Mouse (Mus musculus) CH12.LX (cell line): ENCODE results near the gene D230025D16Rik. TPM values are rescaled to one million over a fixed set of nuclear protein-coding genes. Genes with fewer than 3 reads are reported as not detected.
"Not testable (repeated sequence)": the region's sequence is repeated elsewhere in the genome, so short reads cannot be mapped to it uniquely, and the experiment has no call there.

Experiments used
- DNase-seq: peaks from one replicate; pipeline ENCODE4 v3.0.0-alpha.2; 2013; ENCODE audit errors: extremely low read depth
- H3K27ac ChIP-seq: 2 replicates; pipeline ENCODE4 v1.5.1; 2012; ENCODE audit warnings: low read depth, mild to moderate bottlenecking, control low read depth, moderate library complexity; ENCODE audit not compliant: insufficient read depth
- H3K27me3 ChIP-seq: replicated peaks from 2 replicates; pipeline ENCODE3; 2012; ENCODE audit warnings: inconsistent platforms
- H3K36me3 ChIP-seq, 2 experiments: replicated peaks in 1 of 2; 2 replicates each; pipeline versions ENCODE3 to v1.6.1; 2012; ENCODE audit warnings: inconsistent platforms in 1 of 2, low read length in 1 of 2, mild to moderate bottlenecking in 1 of 2, mixed read lengths in 1 of 2, moderate library complexity in 1 of 2; ENCODE audit not compliant: control insufficient read depth in 1 of 2, insufficient read depth in 1 of 2
- H3K4me1 ChIP-seq, 2 experiments: 2 replicates each; pipeline ENCODE4 v1.6.1; 2012; ENCODE audit warnings: inconsistent platforms in 1 of 2, moderate library complexity in 1 of 2; ENCODE audit not compliant: insufficient read depth in 2 of 2, control insufficient read depth in 1 of 2
- H3K4me2 ChIP-seq: 2 replicates; pipeline ENCODE4 v1.6.1; 2012; ENCODE audit warnings: low read depth, mild to moderate bottlenecking, control low read depth; ENCODE audit not compliant: poor library complexity, insufficient read depth, severe bottlenecking
- H3K4me3 ChIP-seq, 3 experiments: fragments of 150-350 bp in 1 of 3; sonication (generic) in 1 of 3; replicated peaks in 1 of 3; 2 replicates each; pipeline versions ENCODE3 to v1.5.1; 2011 to 2012; ENCODE audit warnings: low read depth in 2 of 3, low read length in 2 of 3, mild to moderate bottlenecking in 2 of 3, moderate library complexity in 2 of 3, control low read depth in 1 of 3, improper control_type of control experiment in 1 of 3, inconsistent platforms in 1 of 3, mixed read lengths in 1 of 3; ENCODE audit not compliant: poor library complexity in 1 of 3
- H3K79me2 ChIP-seq: replicated peaks from 2 replicates; pipeline ENCODE4 v1.6.1; 2012; ENCODE audit warnings: mild to moderate bottlenecking, moderate library complexity; ENCODE audit not compliant: control insufficient read depth, poor library complexity, insufficient read depth, severe bottlenecking; ENCODE audit errors: extremely low read depth
- H3K9ac ChIP-seq: 2 replicates; pipeline ENCODE4 v1.6.1; 2012; ENCODE audit warnings: low read depth, mild to moderate bottlenecking, control low read depth, moderate library complexity; ENCODE audit not compliant: insufficient read depth
- H3K9me3 ChIP-seq: replicated peaks from 2 replicates; pipeline ENCODE3; 2012; ENCODE audit warnings: low read length, inconsistent platforms, mixed read lengths
- BHLHE40 ChIP-seq: IDR thresholded peaks from 2 replicates; pipeline ENCODE4 v1.6.1; 2011; ENCODE audit warnings: mild to moderate bottlenecking, low read depth, low read length, improper control_type of control experiment
- CHD2 ChIP-seq: IDR thresholded peaks from 2 replicates; pipeline ENCODE4 v1.6.1; 2011; ENCODE audit warnings: low read length, improper control_type of control experiment
- CTCF ChIP-seq, 2 experiments: IDR thresholded peaks in 1 of 2; conservative IDR thresholded peaks in 1 of 2; 2 replicates each; pipeline ENCODE4 v1.5.1; 2011 to 2012; ENCODE audit warnings: low read depth in 2 of 2, low read length in 2 of 2, improper control_type of control experiment in 1 of 2, inconsistent platforms in 1 of 2, mild to moderate bottlenecking in 1 of 2, moderate library complexity in 1 of 2
- E2F4 ChIP-seq: IDR thresholded peaks from 2 replicates; pipeline ENCODE4 v1.6.1; 2011; ENCODE audit warnings: low read depth, low read length, improper control_type of control experiment; ENCODE audit not compliant: insufficient replicate concordance
- ELF1 ChIP-seq: IDR thresholded peaks from 2 replicates; pipeline ENCODE4 v1.6.1; 2014; ENCODE audit warnings: low read depth, mild to moderate bottlenecking, inconsistent platforms, low read length, improper control_type of control experiment
- EP300 ChIP-seq: IDR thresholded peaks from 2 replicates; pipeline ENCODE4 v1.6.1; 2011; ENCODE audit warnings: low read length, improper control_type of control experiment
- ETS1 ChIP-seq: conservative IDR thresholded peaks from 2 replicates; pipeline ENCODE4 v1.6.1; 2012; ENCODE audit warnings: low read depth, mild to moderate bottlenecking, inconsistent platforms, low read length, improper control_type of control experiment, moderate library complexity
- IRF4 ChIP-seq: IDR thresholded peaks from 2 replicates; pipeline ENCODE4 v1.6.1; 2014; ENCODE audit warnings: low read depth, mild to moderate bottlenecking, inconsistent platforms, low read length, improper control_type of control experiment
- JUN ChIP-seq: IDR thresholded peaks from 2 replicates; pipeline ENCODE4 v1.6.1; 2011; ENCODE audit warnings: low read depth, mild to moderate bottlenecking, low read length, improper control_type of control experiment, moderate library complexity; ENCODE audit not compliant: insufficient read depth
- KAT2A ChIP-seq: IDR thresholded peaks from 2 replicates; pipeline ENCODE4 v1.6.1; 2012; ENCODE audit warnings: low read length, improper control_type of control experiment, inconsistent platforms; ENCODE audit not compliant: insufficient replicate concordance
- MAFK ChIP-seq: IDR thresholded peaks from 2 replicates; pipeline ENCODE4 v1.6.1; 2011; ENCODE audit warnings: low read length, improper control_type of control experiment; ENCODE audit not compliant: insufficient replicate concordance
- MAX ChIP-seq: IDR thresholded peaks from 2 replicates; pipeline ENCODE4 v1.6.1; 2011; ENCODE audit warnings: low read length, improper control_type of control experiment
- MAZ ChIP-seq: IDR thresholded peaks from 2 replicates; pipeline ENCODE4 v1.6.1; 2012; ENCODE audit warnings: low read depth, mild to moderate bottlenecking, inconsistent platforms, low read length, improper control_type of control experiment, moderate library complexity
- MXI1 ChIP-seq: IDR thresholded peaks from 2 replicates; pipeline ENCODE4 v1.6.1; 2011; ENCODE audit warnings: mild to moderate bottlenecking, low read depth, low read length, improper control_type of control experiment
- NELFE ChIP-seq: IDR thresholded peaks from 2 replicates; pipeline ENCODE4 v1.6.1; 2011; ENCODE audit warnings: low read depth, low read length, improper control_type of control experiment
- NRF1 ChIP-seq: IDR thresholded peaks from 2 replicates; pipeline ENCODE4 v1.6.1; 2014; ENCODE audit warnings: low read depth, mild to moderate bottlenecking, inconsistent platforms, low read length, improper control_type of control experiment, moderate library complexity
- RAD21 ChIP-seq: IDR thresholded peaks from 2 replicates; pipeline ENCODE4 v1.6.1; 2011; ENCODE audit warnings: low read depth, mild to moderate bottlenecking, low read length, improper control_type of control experiment, moderate library complexity
- RCOR1 ChIP-seq: conservative IDR thresholded peaks from 2 replicates; pipeline ENCODE4 v1.6.1; 2012; ENCODE audit warnings: low read depth, mild to moderate bottlenecking, inconsistent platforms, low read length, improper control_type of control experiment
- SIN3A ChIP-seq: IDR thresholded peaks from 2 replicates; pipeline ENCODE4 v1.6.1; 2012; ENCODE audit warnings: low read length, improper control_type of control experiment, inconsistent platforms
- SMC3 ChIP-seq: IDR thresholded peaks from 2 replicates; pipeline ENCODE4 v1.6.1; 2011; ENCODE audit warnings: low read depth, low read length, improper control_type of control experiment
- TBP ChIP-seq: conservative IDR thresholded peaks from 2 replicates; pipeline ENCODE4 v1.6.1; 2011; ENCODE audit warnings: low read depth, low read length, improper control_type of control experiment
- TCF12 ChIP-seq: IDR thresholded peaks from 2 replicates; pipeline ENCODE4 v1.6.1; 2014; ENCODE audit warnings: low read depth, mild to moderate bottlenecking, inconsistent platforms, low read length, improper control_type of control experiment
- USF1 ChIP-seq: IDR thresholded peaks from 2 replicates; pipeline ENCODE4 v1.6.1; 2014; ENCODE audit warnings: low read depth, mild to moderate bottlenecking, inconsistent platforms, low read length, improper control_type of control experiment
- USF2 ChIP-seq: conservative IDR thresholded peaks from 2 replicates; pipeline ENCODE4 v1.6.1; 2011; ENCODE audit warnings: low read depth, low read length, improper control_type of control experiment
- ZC3H11A ChIP-seq: IDR thresholded peaks from 2 replicates; pipeline ENCODE4 v1.6.1; 2012; ENCODE audit warnings: low read depth, mild to moderate bottlenecking, inconsistent platforms, low read length, improper control_type of control experiment
- ZKSCAN1 ChIP-seq: IDR thresholded peaks from 2 replicates; pipeline ENCODE4 v1.6.1; 2012; ENCODE audit warnings: low read depth, inconsistent platforms, low read length, improper control_type of control experiment, borderline replicate concordance
- ZMIZ1 ChIP-seq: IDR thresholded peaks from 2 replicates; pipeline ENCODE4 v1.6.1; 2012; ENCODE audit warnings: low read depth, mild to moderate bottlenecking, inconsistent platforms, low read length, improper control_type of control experiment
- ZNF384 ChIP-seq: IDR thresholded peaks from 2 replicates; pipeline ENCODE4 v1.6.1; 2012; ENCODE audit warnings: low read depth, low read length, improper control_type of control experiment, inconsistent platforms
- dilution Hi-C: fragments of 300-500 bp; cut with MboI; formaldehyde crosslinking; loops from 2 replicates; pipeline ENCODE4 v1.14.3; 2020; ENCODE audit warnings: low sequenced_read_pairs; ENCODE audit not compliant: extremely low pct_unique_long_range_greater_than_20kb, extremely low pct_ligation_motif_present
- in situ Hi-C: fragments of 300-500 bp; cut with MboI; formaldehyde crosslinking; loops from 3 replicates; pipeline ENCODE4 v1.14.3; 2019; ENCODE audit warnings: low sequenced_read_pairs, low pct_ligation_motif_present, low pct_unique_long_range_greater_than_20kb, mixed read lengths
- polyA plus RNA-seq: library from polyadenylated mRNA; unstranded; fragments of >175 nt; gene quantifications from 2 replicates; pipeline ENCODE4 v1.2.1, GENCODE M21; 2012; ENCODE audit warnings: low read depth; ENCODE audit not compliant: insufficient read length
- total RNA-seq, 2 experiments: library from RNA; depleted of rRNA; stranded (reverse); fragments of 300-350 nt in 1 of 2; fragments of >200 nt in 1 of 2; gene quantifications; 2 replicates each; pipeline ENCODE4 v1.2.3; 2012 to 2014

The D230025D16Rik gene
- total and polyA plus RNA-seq, 3 experiments: 10.7 to 21.5 (median 14.0) TPM

DNA sequence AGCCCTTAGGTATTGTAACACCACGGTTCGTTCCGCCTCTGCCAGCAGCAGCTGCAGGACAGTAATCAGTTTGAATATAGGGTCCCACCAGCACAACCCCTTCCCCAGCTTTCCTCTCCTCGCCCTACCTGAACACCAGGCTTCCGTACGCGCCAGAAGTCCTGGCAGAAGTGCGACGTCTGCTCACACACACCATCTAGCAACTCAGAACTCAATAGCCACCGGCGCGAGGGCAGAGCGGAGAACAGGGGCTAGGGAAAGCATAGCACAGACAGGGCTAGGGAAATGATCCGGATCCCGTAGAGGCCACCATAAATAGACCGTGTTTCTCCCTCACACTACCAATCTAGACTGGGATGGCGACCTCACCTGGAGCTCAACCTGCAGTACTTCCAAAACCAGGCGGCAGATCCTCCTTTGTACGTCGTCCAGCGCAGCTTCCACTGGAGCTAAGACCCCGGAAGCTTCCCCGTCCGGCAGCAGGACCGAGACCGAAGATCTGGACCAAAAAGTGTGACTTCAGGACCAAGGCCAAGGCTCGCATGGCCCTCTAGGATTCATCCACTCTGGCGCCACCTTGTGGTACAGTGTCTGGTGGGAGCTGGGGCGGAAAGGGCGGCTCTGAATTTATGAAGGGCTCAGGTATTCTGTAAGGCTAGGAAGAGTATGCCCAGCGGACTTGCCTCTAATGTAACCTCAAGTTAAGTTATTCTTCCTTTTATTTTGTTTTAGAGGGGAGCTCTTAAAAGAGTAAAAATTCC lies 65.8 kb downstream of the D230025D16Rik start:
- Histone ChIP-seq H3K9me3 (no peaks in the 10 kb centered on the region), H3K4me2 (no peak overlapping the region), H3K27me3 (no peaks in the 10 kb centered on the region), H3K36me3 (peaks cover 0 to 19% of the 10 kb centered on the region in 2 experiments), H3K4me1 (peaks cover 13 to 36% of the 10 kb centered on the region in 2 experiments), H3K4me3 (no peak overlapping the region), H3K79me2 (no peaks in the 10 kb centered on the region), H3K9ac (no peak overlapping the region), H3K27ac (no peak overlapping the region)
- TF ChIP-seq MAFK: no peak
- TF ChIP-seq EP300: no peak
- no peak for TF ChIP-seq BHLHE40
- no peak for TF ChIP-seq USF2
- no peak for TF ChIP-seq KAT2A
- 0 out of 2 replicates have a peak, but pooled peaks have one; percentile 22 for TF ChIP-seq IRF4
- TF ChIP-seq USF1: no peak
- peak; percentile 77 for TF ChIP-seq SMC3
- no peak for TF ChIP-seq ZMIZ1
- TF ChIP-seq NELFE: no peak; the same call in 1 of the 2 replicates
- no peak for TF ChIP-seq ETS1
- TF ChIP-seq ZC3H11A: no peak
- no peak for TF ChIP-seq TBP
- 0 out of 2 replicates have a peak, but pooled peaks have one; percentile 8 for TF ChIP-seq ELF1
- TF ChIP-seq MAZ: no peak
- TF ChIP-seq JUN: no peak
- TF ChIP-seq SIN3A: peak; percentile 96
- TF ChIP-seq RAD21: peak; percentile 49
- no peak for TF ChIP-seq TCF12
- no peak for TF ChIP-seq ZKSCAN1
- TF ChIP-seq E2F4: no peak
- TF ChIP-seq CHD2: no peak
- TF ChIP-seq RCOR1: no peak
- peak; percentile 60 to 87 for TF ChIP-seq CTCF (conservative IDR thresholded peaks at IDR 0.05 in 1 of 2, IDR thresholded peaks at IDR 0.05 in 1 of 2; ENCODE audit: low read depth in 2 of 2, low read length in 2 of 2)
- TF ChIP-seq MXI1: peak; percentile 91
- TF ChIP-seq NRF1: no peak
- 0 out of 2 replicates have a peak, but pooled peaks have one; percentile 16 for TF ChIP-seq MAX
- no peak for TF ChIP-seq ZNF384
- peak; percentile 89 for DNase-seq
- in situ Hi-C loops: loop anchor here (5.0 kb wide), 1 partner anchor 33 kb away; the partner anchor contains the start of gene B3gnt9
- dilution Hi-C loops: no loop called here

DNA sequence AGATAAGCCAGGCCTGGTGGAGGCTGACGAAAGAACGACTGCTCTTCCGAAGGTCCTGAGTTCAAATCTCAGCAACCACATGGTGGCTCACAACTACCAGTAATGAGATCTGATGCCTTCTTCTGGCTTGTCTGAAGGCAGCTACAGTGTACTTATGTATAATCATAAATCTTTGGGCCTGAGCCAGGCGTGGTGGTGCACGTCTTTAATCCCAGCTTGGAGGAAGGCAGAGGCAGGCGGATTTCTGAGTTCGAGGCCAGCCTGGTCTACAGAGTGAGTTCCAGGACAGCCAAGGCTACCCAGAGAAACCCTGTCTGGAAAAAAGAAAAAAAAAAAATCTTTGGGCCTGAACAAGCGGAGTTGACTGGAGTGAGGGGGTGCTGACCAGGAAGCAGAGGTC lies 66.4 kb downstream of the D230025D16Rik start:
- H3K9me3 ChIP-seq, H3K4me2 ChIP-seq, DNase-seq, H3K79me2 ChIP-seq, H3K27me3 ChIP-seq, H3K27ac ChIP-seq, dilution Hi-C loops, H3K9ac ChIP-seq, H3K4me3 ChIP-seq: not testable (repeated sequence)
- in situ Hi-C loops: loop anchor here (5.0 kb wide), 1 partner anchor 34 kb away; the partner anchor contains the start of gene B3gnt9
- peaks cover 0 to 15% of the 10 kb centered on the region in 2 experiments for H3K36me3 ChIP-seq
- peaks cover 13 to 40% of the 10 kb centered on the region in 2 experiments for H3K4me1 ChIP-seq
